In genomic region chr19:40478161-40478575, GRCm38 (mm10) we compare ENCODE assay signal across 8 mouse cellular contexts. TPM values are rescaled to one million over a fixed set of nuclear protein-coding genes. Genes with fewer than 3 reads are reported as not detected.
DNase-seq lines count a peak whose midpoint lies in the region; ATAC-seq and TF ChIP-seq lines count a peak whose summit lies in the region.

No protein-coding gene starts in this region.

- H3K9ac ChIP-seq in lung, embryonic 16.5 days (ENCODE audit: low read length), result no peak overlapping the region

- no peak overlapping the region for H3K4me3 ChIP-seq in lung, adult 2 months (replicated peaks; ENCODE audit: extremely low read depth, low read depth, low read length)
- H3K4me3 ChIP-seq in lung, embryonic 16.5 days (ENCODE audit: low read length), result no peak overlapping the region
- no peak overlapping the region for H3K4me3 ChIP-seq in thymus, adult 2 months (ENCODE audit: control insufficient read depth, insufficient read depth, low read length)

- no peak for TF ChIP-seq CTCF in lung, adult 2 months (IDR thresholded peaks at IDR 0.05; ENCODE audit: insufficient read depth, low read length)
- no peak for TF ChIP-seq CTCF in thymus, adult 2 months (IDR thresholded peaks at IDR 0.05; ENCODE audit: borderline replicate concordance, control insufficient read depth, extremely low read depth, insufficient read depth, low read length, poor library complexity)

- ATAC-seq in lung, embryonic 16.5 days (ENCODE audit: low read depth), result peak; percentile 87

- DNase-seq in lung, adult 18-20 months, result peak; percentile 41 to 62
- DNase-seq in lung, adult 2 months, result no peak
- peak; percentile 69 to 79 for DNase-seq in cerebellum, postnatal 10 days
- DNase-seq in heart, postnatal 25 days (ENCODE audit: low spot score), result peak; percentile 55
- no peak for DNase-seq in thymus, adult 2 months
- no peak for DNase-seq in left cerebral cortex, postnatal 10 days (ENCODE audit: extremely low spot score in 1 of 2, low spot score in 2 of 2)
- DNase-seq in layer of hippocampus, adult 18-20 months (ENCODE audit: low spot score in 2 of 2), result no peak

- TF ChIP-seq POLR2A in lung, adult 2 months (IDR thresholded peaks at IDR 0.05; ENCODE audit: borderline replicate concordance, extremely low read depth, low read depth, low read length), result no peak
- no peak for TF ChIP-seq POLR2A in thymus, adult 2 months (IDR thresholded peaks at IDR 0.05; ENCODE audit: control insufficient read depth, extremely low read depth, insufficient read depth, low read length, poor library complexity)

- H3K4me2 ChIP-seq in lung, embryonic 16.5 days (ENCODE audit: low read depth, low read length), result no peak overlapping the region

- peaks cover 29% of the 10 kb centered on the region for H3K4me1 ChIP-seq in lung, adult 2 months (ENCODE audit: control insufficient read depth, insufficient read depth, low read length)
- H3K4me1 ChIP-seq in lung, embryonic 16.5 days (replicated peaks; ENCODE audit: control insufficient read depth, insufficient read depth, low read length), result peaks cover 17% of the 10 kb centered on the region
- no peaks in the 10 kb centered on the region for H3K4me1 ChIP-seq in thymus, adult 2 months (replicated peaks; ENCODE audit: control insufficient read depth, insufficient read depth, low read length)

- intact Hi-C loops in heart, postnatal 25 days (cut with DNase I), result no loop called here
- intact Hi-C loops in left cerebral cortex, postnatal 10 days (cut with DNase I), result no loop called here

- no peaks in the 10 kb centered on the region for H3K9me3 ChIP-seq in lung, embryonic 16.5 days (ENCODE audit: control insufficient read depth, low read length)

- H3K36me3 ChIP-seq in lung, embryonic 16.5 days (ENCODE audit: control insufficient read depth, insufficient read depth, low read length), result no peaks in the 10 kb centered on the region
- H3K36me3 ChIP-seq in thymus, adult 2 months (ENCODE audit: control insufficient read depth, insufficient read depth, low read length), result no peaks in the 10 kb centered on the region

- WGBS in lung, adult 2 months, result 47% methylated on average over 10 of the region's 10 CpGs
- 47% methylated on average over 10 of the region's 10 CpGs for WGBS in lung, embryonic 16.5 days
- 93% methylated on average over 10 of the region's 10 CpGs for WGBS in thymus, adult 2 months

- H3K27me3 ChIP-seq in lung, embryonic 16.5 days (ENCODE audit: control insufficient read depth, insufficient read depth, low read depth, low read length), result no peaks in the 10 kb centered on the region
- no peaks in the 10 kb centered on the region for H3K27me3 ChIP-seq in thymus, adult 2 months (ENCODE audit: control insufficient read depth, insufficient read depth, low read length)

- peak overlapping the region; percentile 78 for H3K27ac ChIP-seq in lung, embryonic 16.5 days (ENCODE audit: low read length)
- H3K27ac ChIP-seq in thymus, adult 2 months (ENCODE audit: control insufficient read depth, insufficient read depth, low read length), result no peak overlapping the region

RNA-seq across cellular contexts. Expression of gene Sorbs1, which starts 35.4 kb away (rescaled TPM):
- 26.4 and 43.4 TPM in 2 replicates for polyA plus RNA-seq in lung, adult 2 months (2012; rRNA removed)
- 100 to 1,000 TPM; 604 to 684 TPM for total RNA-seq in heart, postnatal 25 days (2021)
- polyA plus RNA-seq in lung, embryonic 16.5 days (2015; fragmentation: Nextera tagmentation; extraction: Ambion mirVana), result 45.9 and 51.5 TPM in 2 replicates
- polyA plus RNA-seq in thymus, adult 2 months (2012; rRNA removed), result 9.4 and 14.0 TPM in 2 replicates
- total RNA-seq in left cerebral cortex, postnatal 10 days (2021), result 100 to 1,000 TPM; 109 to 119 TPM
- 100 to 1,000 TPM; 195 to 206 TPM for total RNA-seq in layer of hippocampus, adult 18-20 months (2021)

Comparison
In these comparisons a context has a peak if more than half of its experiments do, and no peak if none do; other contexts are left out.
1. DNase-seq: peak in lung, adult 18-20 months (2 of 2), cerebellum, postnatal 10 days (2 of 2) and heart, postnatal 25 days (single experiment); none in lung, adult 2 months (single experiment), thymus, adult 2 months (single experiment), left cerebral cortex, postnatal 10 days (0 of 2) and layer of hippocampus, adult 18-20 months (0 of 2).